Mouse (Mus musculus) kidney, postnatal 14 days (tissue): ENCODE data around the gene Trip13.
A peak's percentile ranks its signal among the peaks of the same experiment; 100 is the strongest.

Experiments used
- DNase-seq: peaks from one replicate; pipeline ENCODE4 v3.0.0; 2022; ENCODE audit warnings: mixed read lengths

Trip13 gene

DNA sequence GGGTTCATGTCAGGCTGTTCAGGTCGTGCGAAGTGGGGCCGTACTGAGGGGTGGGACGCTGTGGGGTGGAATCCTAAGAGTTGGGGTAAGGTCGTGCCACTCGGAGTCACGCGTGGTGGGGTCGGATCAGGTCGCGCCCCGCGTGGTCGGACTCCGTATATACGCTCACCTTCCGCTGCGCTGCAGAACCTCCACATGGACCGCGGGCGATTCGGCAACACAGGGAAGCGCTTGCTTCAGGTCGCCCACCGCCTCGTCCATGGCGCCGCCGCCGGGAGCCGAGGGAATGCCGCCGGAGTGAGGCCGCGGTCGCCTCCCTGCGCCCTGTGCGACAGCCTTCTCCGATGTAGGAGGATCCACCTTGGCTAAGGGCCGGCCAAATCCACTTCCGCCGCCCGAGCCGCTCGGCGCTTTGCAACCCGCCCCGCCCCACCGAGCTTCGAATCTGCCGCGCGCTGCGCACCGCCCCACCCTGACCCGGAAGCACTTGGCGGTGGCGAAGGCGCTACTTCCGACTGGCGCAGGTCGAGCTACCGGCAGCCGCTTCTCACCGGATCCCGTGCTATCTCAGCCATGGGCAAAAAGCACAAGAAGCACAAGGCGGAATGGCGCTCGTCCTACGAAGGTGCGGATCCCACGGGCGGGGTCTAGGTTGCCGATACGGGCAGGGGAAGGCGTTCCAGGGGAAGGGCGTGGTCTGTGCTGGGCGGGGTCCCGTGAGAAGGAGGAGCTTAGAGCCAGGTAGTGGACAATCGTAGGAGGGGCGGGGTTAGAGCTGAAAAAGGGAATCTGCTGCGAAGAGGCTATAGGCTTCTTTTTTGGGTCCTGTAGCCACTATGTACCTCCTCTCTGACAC lies at the start of gene Trip13, which contains the start of gene Brd9:
Trip13 (minus strand) TSS at position 464 of the 856 bp plus-strand sequence.
Brd9 (plus strand) TSS at position 491 of the 856 bp plus-strand sequence.
- DNase-seq = peak; percentile 94

DNA sequence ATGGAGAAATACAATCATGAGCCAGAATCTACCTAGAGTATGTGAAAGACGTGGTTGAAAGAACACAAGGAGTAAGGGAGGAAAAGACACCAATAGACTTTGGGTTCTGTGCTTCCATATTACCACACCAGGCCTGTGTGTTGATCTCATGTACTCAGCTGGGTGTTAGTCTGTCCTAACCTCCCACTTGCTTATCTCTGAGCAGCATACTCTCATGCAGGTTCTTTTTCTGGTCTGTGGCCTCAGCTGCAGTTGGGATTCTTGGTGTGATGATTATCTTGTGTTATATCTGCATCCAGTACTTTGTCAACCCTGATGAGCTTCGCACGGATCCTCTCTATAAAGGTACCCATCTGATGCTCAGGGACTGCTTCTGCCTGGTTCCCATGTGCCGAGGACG lies 39.4 kb upstream of the Trip13 start:
- no peak for DNase-seq

DNA sequence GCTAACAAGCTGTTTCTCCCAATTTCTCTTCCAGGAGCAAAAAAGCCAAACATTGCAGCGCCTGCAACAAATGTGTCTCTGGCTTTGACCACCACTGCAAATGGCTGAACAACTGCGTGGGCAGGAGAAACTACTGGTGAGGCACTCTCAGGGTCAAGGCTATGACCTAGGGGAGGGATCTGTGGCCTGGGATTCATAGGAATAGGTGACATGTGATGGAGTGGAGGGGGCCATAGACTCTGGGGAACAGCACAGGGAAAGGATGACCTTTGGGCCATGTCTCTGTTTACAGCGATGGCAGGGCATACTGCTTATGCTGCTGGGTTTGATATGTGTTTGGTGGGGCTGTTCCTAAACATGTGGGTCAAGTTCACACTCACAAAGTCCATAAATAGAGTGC lies 36.9 kb upstream of the Trip13 start:
- no peak for DNase-seq

DNA sequence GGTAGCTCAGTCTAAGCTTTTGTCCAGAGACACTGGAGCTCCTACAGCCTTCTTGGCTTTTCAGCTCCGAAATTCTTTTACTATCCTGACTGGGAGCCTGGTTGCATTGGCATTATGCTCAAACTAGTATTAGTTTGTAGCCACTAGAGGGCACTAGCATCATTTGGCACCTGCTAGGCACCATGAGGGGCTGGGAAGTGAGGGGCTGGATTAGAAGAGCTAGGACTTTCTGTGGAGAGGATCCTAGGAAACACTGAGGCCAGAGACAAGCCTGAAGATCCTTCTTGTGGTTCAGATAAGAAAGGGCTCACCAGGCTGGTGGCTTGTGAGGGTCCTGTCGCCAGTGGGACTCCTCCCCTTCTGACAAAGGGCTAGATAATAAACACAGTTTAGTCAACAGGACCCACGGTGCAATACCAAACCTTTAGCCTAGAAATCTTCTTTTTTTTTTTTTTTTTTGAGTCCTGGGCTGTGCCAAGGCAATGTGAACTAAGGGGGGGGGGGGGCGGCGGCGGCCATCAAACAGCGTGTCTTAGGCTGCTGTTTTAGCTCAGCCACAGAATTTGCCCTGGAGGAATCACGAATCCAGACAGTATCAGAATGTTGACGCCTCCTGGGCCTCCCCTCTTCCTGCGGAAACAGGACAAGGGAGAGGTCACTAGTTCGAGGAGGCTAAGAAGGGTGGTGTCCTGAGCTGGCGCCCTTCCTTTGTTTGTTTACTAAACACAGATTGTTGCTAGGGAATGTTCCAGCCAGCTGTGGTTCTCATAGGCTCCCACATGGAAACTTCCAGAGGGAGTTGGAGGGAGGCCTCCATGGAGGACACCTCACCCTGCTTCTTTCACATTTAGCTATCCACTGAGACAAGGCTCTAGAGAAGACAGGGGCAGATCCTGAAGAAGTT lies 33.2 kb upstream of the Trip13 start:
- peak; percentile 88 for DNase-seq

DNA sequence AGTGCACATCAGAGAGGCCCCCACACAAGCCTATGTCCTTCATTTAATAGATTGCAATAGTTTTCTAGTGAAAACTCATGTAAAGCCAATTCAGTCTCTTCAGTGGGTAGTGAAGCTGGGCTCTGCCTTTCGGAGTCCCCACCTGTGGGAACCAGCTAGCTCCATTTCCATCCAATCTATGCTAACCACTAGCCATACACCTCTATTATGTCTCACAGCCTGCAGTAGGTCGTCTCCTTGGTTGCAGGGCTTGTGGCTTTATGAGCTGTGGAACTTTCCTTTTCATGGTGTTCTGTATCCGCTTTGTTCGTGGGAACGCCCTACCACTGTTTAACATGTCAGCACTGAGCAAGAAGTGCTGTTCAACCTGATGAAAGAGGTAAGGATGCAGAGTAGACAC lies 26.0 kb upstream of the Trip13 start, which contains the start of gene Zdhhc11:
Zdhhc11 (plus strand) TSS at position 301 of the 400 bp plus-strand sequence.
- DNase-seq = no peak

DNA sequence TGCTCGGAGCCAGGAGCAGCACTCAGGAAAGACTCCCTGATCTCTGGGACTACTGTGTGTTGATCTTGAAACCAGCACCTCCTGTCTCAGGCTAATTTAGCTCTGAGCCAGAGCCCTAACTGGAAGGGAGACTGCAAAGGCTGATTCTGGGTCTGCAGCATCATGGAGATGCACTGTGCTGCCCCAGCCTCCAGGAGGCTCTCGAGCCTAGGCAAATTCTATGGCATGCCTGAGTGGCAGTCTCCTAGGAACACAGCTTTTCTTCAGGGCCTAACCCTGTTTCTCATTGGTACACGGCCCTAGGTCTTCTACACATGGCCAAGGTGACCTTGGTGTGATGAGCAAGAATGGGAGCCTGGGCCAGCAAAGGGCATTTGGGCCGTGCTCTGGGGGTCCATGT lies 23.6 kb upstream of the Trip13 start:
- no peak for DNase-seq

DNA sequence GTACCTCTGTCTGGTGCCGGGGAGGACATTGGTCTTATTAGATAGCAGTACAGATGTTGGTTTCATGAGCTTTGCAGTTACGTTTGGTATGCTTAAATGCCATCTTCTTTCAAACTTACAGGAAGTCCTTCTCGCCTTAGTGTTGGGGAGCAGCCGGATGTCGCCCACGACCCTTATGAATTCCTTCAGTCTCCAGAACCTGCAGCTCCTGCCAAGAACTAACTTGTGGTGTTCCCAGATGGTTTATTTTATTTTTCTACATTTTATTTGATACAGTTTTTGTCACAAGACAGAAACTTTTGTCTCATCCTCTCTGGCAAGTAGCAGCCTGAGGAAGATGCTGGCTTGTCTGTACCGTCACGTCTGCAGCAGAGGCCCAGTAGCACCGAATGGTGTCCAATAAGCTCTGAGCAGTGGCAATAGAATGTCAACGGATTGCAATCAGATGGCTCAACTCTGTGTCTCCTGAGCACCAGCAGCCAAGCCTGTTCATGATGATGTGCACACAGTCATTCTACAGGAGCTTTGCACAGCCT lies 22.6 kb upstream of the Trip13 start:
- peak; percentile 18 for DNase-seq

DNA sequence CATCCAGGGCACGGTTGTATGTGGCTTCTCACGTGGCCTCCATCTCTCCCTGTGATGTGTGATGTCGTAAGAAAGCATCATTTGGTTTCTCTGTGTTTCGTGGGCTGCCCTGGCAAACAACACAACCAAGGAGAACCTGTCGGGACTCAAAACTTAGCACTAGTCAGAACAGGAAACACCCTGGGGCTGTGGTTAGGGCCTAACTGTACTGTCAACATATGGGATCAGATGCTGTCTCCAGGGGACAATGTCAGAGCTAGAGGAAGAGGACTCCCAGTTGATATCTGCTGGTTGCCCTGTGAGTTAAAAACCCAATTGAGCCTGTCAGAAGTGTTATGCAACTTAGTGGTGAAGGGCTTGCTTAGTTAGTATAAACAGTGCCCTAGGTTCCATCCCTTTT lies 17.9 kb upstream of the Trip13 start:
- DNase-seq = no peak

DNA sequence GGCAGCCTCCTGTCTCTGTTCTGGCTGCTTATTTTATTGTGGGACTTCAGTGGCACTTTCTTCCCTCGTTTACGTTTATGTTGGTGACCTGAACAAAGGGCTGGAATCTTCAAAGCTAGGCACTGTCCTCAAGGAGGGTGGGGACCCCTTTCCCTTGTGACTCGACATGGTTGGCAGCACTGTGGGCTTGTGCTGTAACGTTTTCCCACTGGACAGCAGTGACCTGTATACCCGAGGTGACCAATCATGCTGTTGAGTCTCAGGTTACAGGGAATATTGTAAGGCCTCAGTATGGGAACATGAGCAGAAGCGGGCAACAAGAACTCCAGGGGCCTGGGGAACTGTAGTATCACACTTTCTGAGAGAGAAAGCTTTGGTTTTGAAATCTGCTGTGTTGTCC lies 17.1 kb upstream of the Trip13 start:
- DNase-seq = no peak

DNA sequence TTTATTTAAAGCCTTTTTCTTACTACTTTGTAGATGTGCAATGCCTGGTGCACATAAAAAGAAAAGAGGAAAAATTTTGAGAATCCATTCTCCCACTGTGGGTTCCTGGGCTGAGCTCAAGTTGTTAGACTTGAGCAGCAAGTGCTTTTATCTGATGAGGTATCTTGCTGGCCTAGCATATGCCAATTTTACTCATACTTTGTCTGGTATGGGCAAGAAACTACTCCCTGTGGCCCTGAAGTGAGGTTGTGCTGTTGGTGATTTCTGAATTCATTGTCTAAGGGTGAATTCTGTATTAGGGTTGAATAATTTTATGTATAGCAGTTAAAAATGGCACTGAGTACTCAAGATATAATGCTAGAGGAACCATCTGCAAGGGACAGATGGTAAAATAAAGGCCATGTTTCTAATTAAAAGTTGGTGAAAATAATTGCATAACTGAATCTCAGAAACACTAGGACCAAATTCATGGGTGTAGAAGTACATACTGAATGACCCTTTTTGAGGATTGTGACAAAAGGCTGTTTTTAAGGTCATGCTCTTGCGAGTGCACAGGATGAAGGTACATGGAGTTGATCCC lies 16.1 kb upstream of the Trip13 start:
- no peak for DNase-seq

DNA sequence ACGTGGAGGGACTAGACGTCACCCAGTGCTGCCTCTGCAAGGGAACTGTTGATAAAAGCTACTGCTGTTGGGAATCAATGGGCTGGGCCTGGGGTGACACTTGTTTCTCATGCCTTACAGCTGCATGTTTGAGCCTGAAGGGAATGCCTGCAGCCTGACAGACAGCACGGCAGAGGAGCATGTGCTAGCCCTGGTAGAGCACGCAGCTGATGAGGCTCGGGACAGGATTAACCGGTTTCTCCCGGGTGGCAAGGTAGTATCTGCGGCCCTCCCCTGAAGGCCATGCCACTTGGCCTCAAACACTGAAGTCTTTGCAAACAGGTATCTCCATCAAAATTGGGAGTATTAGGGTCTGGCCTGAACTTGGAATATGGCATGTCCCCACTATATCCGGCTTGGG lies 7.0 kb upstream of the Trip13 start:
- no peak for DNase-seq

DNA sequence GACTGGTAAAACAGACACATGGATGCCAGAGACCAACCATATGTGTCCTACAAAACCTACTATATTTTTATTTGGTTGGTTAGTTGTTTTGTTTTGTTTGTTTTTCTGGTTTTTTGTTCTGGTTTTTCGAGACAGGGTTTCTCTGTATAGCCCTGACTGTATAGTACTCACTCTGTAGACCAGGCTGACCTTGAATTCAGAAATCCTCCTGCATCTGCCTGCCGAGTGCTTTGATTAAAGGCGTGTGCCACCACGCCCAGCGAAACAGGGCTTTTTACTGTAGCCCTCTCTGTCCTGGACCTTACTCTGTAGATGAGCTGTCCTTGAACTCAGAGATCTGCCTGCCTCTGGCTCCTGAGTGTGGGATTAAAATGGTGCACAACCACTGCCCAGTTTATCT lies 1.5 kb upstream of the Trip13 start:
- no peak for DNase-seq

DNA sequence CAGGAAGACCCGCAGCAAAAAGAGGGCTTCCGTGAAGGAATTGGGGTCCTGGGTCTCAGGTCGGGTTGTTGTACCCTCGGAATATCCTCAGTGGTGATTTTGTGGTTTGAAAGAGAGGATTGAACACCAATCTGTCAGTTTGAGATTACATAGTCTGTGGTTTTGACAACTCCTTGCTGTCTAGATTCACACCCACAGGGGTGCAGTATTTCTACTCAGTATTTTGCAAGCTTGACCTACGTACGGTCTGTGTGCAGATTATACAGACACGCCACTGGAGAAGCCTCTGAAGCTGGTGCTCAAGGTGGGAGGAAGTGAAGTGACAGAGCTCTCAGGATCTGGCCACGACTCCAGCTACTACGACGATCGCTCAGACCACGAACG lies 585 bp upstream of the Trip13 start:
- peak; percentile 1 for DNase-seq

DNA sequence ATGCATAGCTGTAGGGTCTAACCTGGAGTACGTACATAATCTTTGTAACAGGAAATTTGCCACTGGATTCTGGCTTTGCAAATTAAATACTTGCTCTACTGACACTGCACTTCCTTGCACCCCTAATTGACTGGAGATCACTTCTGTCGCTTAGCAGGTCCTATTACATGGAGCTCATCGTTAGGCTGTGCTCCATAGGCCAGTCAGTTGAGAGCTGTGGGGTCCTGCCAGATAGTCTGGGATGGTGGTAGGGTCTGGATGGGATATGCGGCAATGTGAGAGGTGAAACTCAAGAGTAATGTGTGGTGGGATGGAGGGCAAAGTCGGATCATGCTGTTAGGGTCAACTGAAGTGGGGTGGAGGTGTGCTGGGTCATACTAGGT lies 655 bp downstream of the Trip13 start:
- DNase-seq = no peak

DNA sequence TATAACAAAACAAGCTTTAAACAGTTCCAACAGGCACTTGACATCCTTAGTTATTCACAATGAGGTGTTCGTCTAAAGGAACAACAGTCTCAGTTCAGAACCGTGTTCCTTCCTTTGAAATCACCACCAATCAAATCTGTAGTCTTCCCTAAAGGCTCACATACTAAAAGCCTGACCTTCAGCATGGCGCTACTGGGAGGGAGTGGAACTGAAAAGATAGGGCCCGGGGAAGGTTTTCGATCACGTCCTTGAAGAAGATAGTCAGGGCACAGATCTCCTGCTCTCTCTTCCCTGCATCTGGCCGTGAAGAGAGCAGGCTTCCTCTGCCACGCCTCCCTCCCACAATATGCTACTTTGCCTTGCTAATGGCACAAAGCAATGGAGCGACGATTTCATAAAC lies 5.4 kb downstream of the Trip13 start:
- DNase-seq = no peak

DNA sequence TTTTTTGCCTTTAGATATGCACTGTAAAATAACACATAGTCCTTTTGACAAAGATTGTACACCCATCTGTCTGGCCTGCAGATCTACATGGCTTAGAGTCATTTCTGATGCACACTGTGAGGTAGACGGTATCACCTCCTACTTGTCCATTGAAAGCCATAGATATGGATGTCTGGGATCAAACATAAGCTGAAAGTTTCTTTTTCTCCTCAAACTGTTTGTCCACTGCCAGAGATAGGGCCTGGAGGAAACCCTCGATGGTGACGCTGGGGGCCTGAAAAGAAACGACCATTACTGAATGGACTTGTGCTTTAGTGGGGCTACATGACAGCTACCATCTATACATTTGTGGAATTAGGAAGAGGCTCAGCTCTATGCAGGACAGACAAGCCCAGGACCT lies 24.5 kb downstream of the Trip13 start:
- DNase-seq = no peak

DNA sequence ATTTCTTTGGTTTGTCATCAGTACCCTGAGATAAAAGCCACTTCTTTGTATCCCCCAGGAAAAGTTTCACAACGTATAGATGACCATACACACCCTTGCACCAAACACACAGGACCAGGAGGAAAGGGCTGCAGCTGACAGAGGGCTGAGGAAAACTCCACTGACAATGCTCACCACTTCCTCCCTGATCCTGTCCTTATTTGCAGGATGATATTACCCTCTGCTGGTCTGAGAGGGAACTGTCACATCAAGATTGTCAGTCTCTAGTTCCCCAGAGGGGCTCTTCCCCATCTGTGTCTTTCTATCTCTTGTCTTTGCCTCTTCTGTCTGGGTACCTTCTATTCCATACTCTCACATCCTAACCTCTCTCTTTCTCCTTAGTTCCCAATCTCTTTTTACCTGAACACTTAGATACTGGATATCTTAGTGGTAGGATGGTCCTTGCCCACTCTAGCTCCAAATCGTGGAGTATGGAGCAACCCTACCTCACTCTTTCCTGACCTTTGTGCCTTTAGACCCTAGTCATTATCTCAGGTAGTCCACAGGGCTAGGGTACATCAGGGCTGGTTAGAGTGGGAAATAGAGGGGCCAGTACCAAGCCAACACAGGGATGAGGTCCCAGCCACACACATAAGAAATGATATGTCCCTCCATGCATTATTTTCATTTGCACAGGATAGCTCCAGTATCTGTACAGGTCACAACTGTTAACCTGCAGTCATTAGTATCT lies 29.7 kb downstream of the Trip13 start:
- DNase-seq = peak; percentile 64

DNA sequence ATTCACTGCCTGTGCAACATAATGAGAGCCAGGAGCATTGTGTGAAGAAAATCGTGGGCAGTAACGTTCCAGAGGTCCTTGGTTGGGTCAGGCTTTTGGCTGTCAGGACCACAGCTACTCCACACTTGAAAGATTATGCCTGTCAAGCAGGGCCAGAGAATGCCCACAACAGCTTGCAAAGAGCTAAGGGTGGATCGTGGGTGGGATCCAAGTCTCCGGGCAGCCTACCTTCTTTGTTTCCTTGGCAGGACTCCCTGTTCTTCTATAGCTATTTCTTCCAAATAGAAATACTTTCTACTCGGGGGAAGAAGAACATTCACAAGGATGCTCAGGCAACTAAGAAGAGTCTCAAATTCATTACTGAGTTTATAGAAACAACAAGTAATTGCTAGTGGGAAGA lies 30.4 kb downstream of the Trip13 start:
- DNase-seq = no peak

DNA sequence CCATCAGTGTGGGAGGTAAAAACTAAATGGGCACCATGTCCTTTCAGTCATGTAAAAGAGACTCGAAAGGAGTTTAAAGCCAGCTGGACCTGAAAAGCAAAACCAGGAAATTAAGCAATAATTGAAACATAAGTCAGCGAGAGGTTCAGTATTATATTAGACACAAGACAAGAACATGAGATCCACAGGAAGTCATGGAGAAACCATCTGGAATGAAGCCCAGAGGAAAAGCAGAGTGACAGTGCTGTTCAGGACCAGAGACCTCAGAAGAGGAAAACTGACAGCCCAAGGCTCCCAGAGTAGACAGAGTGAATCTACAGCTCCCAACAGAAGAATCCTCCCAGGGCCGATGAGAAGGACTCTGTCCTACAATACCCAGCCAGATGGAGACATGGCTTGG lies 40.0 kb downstream of the Trip13 start:
- DNase-seq = peak; percentile 41

DNA sequence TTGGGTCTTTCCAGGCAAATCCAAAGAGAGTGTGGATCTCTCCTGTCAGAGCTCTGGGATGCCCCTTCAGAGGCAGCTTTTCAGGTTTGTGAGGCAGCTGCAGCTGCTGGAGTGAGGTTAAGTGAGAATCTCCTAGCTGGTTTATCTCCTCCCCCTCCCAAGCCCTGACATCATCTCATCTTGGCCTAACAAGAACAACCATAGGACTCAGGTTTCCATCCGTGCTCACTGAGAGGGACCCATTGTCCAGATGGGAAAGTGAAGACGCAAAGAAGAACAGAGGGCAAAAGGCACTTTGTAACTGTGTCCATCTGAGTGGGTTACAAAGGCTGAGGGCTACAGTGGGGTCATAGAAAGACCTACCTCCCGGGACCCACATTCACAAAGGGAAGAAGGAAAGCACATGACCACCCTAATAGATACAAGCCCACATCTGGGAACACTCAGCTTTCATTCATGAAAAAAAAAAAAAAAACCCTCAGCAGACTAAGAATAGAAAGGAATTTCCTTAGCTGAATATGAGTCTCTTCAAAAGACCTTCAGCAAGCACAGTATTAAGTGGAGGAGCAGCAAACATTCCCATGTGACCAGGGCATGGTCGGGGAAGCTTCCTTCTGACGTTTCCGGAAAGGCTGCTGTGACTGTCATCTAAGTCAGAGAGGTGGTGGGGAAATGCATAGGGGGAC lies 44.9 kb downstream of the Trip13 start:
- peak; percentile 68 for DNase-seq

DNA sequence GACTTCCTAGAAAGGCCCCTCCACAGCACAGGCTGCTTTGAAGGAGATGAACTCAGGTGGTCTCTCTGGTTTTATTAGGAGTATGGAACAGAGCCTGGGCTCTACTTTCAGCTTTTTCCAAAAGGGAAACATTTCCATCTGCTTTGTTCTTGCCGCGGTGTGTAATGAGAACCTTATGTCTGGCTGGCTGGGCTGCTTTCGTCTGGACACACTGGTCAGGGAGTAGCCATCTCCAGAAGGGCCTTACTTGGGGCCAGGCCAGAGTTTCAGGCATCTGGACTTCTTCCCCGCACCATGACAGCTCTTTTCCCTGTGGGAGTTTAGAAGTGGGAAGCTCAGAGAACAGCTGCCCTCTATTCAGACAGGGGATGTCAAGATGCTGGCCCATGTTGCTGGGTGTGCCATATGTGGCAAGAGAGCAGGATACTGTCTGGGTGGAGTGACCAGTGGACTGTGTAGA lies 50.1 kb downstream of the Trip13 start:
- peak; percentile 65 for DNase-seq

DNA sequence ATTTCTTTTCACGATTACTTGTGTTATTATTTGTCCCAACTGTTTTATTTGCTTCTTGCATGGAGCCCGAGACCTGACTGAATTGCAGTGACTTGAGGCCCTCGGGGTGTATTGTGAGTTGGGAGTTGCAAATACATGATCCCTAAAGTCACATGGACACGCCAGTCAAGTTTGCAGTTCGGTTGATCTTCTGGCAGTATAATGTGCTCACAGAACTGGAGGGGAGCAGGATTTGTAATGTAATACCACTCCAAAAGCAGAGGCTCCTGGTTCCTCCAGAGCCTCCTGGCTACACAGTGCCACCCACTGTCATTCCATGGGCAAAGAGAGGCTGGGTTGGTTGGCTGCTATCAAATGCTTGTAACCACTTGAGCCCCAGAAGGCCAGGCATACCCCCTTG lies 51.0 kb downstream of the Trip13 start:
- no peak for DNase-seq
